Mouse (Mus musculus) gastrocnemius, postnatal 4 days (tissue): ENCODE measurements at regions not wholly inside any gene's neighbourhood (a gene's known extent, or its start where the extent isn't known, plus 50 kb on each side); places are given as distances from the start of the nearest gene placed in this dataset.

ENCODE experiments used
- DNase-seq, 2 experiments: peaks; one replicate each; pipeline ENCODE4 v3.0.0; 2021 to 2022; ENCODE audit warnings: low spot score in 2 of 2, mixed read lengths in 2 of 2

DNA sequence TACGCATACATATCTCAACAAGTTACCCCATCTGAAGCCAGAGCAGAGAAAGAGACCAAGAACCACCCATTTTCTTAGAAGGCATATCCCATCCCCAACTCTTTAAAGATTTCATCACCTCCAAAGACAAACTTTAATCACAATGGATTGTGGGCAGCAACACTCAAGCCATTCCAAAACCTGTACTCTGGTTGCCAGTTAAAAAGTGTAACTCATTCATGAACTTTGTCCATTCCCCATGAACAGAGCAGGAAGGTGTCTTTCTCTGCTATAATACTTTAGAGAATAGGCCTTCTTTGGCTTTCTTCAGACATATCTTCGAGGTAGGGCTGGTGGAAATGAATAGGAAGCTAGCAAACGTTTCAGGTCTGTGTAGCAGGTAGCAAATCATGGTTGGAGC lies 160.4 kb downstream of the Fzd1 start:
- DNase-seq, result no peak

DNA sequence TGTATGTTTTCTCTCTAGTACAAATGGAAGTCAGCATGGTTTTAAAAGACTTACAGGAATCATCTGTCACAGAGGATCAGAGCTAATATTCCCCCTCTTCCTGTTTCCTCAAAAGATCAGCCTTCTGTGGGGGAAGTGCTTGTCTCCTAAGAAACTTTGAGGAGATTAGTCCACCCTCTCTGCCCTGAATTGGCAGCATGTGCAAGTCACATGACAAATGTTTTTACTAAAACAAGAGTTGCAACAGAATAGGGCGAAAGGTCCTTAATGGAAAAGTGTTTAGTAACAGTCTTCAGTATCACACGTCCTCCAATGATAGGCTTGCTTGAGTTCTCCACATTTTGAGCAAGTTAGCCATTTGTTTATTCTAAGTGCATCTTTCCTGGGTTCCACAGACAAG lies 162.8 kb downstream of the Fzd1 start:
- DNase-seq, result no peak

DNA sequence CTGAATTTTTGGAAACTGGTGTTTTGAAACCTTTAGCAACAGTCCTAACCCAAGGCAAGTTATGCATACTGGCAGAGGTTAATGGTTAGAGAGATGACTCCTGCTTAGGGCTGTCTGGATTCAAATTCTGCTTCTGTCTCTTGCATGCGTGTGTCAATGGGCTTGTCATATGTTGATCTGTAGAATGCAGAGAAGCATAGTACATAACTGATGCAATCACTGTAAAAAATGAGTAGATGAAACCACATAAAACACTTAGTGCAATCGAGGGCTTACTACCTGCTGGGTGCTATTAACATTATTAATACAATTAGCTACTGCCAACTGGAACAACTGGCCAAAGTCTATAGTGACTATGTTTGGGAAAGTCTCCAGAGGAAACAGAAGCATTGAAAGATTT lies 163.3 kb downstream of the Fzd1 start:
- no peak for DNase-seq

DNA sequence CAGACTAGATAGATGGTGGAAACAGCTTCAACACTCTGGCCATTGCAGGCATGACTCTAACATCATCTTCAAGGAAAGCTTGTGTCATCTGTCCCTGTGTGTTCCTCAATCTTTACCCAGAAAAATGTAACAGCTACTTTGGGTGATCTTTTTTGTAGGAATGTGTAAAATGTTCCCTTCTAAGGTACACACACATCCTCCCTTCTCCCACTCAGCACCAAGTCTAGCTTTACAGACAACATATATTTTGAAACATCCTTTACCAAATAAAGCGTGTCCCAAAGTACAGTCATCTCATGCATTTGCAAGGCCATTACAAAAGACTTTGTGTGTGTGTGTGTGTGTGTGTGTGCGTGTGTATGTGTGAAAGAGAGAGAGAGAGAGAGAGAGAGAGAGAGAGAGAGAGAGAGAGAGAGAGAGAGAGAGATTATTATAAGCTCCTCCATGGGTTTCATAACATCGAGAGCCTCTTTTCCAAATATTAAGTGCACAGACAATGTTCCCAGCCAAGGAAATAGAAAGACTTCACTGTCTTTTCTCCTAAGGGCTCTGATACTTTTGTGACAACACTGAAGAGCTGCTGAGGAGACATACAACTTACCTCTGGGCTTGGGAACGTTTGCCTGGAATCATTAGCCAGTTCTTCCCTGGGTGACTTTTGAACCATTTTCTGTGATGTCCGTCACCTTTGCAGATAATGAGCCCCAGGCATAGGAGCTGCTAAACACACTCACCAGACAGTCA lies 164.0 kb downstream of the Fzd1 start:
- DNase-seq, result no peak

DNA sequence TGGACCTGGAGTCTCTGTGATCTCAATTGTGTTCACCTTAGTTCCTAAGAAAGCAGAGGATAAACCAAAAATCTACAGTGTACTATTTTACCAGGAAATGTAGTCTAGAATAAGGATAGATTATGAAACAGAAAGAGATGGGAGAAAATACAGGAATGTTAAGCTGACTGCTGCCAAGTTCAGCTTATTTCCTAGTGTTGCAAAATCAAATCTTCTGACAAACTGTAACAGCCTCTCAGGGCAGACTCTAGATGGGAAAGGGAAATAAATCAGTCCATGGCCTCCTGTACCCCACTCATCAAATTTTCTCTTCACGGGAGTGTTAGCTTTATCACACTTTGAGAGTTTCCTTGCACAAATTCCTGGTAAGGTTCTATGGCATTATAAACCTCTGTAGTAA lies 166.1 kb downstream of the Fzd1 start:
- no peak for DNase-seq

DNA sequence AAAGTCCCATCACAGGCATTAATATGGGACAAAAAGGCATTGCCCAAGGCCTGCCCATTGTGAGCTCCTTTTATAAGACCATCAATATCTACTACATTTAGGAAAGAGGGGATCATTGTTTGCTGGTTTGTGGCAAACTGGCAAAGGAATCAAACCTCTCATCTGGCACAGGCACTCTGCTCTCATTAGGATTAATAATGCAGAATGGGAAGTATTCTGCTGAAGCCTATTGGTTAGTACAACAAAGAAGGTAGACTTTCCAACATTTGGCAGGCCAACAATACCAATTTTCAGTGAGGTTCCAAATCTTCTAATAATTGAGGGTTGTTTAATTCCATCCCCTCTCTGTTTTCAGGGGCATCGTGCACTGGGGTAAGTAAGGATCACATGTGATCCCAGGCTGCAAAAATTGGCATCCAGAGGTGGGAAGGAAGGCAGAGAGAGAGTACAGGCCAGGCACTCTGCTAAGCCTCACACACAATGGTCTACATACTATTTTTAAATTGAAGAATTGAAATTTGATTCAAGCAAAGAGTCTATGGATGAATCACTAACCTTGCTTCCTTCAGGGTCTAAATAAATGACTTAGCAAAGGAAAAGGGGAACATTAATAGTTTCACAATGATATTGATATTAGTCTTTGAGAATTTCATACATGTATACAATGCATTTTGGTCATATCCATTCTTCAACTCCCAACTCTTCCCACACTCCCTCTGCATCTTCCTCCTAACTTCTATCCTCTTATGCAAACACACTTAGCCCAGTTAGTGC lies 174.9 kb downstream of the Fzd1 start:
- no peak for DNase-seq

DNA sequence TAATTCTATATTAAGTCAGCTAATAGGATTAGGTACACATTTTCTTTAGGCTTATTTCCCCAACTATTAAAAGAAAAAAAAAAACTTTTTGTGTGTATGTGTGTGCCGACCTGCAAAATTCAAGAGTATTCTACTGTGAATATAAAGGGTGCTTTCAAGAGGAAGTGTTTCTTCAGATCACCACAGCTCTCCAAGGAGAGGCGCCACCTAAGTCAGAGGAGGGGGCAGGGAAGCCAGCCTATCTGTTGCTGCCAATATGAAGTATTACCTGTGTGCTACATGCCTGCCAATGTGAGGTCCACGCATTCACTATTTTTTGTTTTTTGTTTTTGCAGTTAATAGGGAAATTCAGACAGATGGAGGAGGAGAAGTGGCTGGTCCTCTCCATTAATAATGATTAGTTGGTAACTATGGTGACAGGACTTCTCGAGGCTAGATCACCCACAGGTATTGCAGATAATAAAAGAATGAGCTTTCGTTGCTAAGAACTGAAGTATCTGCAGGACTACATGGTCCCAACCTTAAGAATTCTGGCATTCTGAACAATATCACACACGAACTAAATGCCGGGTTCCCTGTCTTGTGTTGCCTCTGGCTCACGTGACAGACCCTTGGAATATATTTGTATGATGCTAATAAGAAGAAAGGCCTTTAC lies 177.5 kb downstream of the Fzd1 start:
- DNase-seq, result no peak

DNA sequence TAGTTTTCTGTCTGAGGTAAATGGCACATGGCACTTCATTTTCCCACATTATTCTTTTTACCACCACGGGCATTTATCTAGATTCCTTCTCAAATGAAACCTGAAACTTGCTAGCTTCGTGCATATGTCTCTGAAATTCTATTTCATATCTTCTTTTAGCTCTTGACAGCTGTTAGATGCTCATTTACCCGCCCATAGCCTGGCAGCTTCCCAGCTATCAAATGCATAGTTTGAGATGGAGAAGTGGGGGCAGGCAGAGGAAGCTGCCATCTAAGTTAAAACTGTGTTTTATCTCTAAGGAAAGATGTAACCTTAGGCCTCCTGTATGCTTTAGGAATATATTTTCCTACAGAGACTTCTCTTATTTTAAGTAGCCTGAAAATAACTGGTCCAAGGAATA lies 179.0 kb downstream of the Fzd1 start:
- DNase-seq, result no peak

DNA sequence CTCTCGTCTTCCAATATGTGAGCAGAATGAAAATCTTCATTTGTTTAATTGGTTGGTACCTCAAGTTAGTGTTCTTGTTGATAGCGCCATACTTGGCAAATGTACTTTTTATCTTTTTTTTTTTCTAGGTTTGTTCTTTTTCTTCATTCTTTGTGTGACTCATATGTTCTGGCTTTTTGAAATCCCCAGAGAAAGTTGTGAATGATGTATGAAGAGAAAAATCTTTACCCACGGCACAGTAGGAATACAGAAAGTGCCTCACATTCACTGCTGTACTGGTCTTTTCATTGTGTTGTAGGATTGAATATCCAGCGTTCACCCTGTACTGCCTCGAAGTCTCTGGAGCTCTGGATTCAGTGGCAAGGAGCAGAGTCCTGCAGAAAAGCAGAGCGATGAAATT lies 180.7 kb downstream of the Fzd1 start:
- DNase-seq, result no peak

DNA sequence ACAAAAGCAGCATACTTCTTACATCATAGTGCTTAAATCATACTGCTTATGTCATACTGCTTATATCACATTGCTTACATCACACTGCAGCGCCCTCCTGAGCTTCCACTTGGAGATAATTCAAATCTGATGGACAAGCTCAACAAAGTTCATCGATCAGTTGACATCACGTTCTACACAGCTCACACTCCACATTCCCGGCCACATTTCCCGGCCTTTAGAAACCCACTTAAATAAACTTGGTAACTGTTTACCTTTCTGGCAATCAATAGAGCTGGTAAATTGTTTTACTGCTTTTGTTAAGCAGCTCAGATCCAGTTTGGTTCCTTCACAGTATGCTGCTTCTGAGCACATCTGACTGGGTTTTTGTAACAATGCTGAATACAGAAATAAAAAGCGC lies 194.0 kb downstream of the Fzd1 start:
- DNase-seq, result no peak

DNA sequence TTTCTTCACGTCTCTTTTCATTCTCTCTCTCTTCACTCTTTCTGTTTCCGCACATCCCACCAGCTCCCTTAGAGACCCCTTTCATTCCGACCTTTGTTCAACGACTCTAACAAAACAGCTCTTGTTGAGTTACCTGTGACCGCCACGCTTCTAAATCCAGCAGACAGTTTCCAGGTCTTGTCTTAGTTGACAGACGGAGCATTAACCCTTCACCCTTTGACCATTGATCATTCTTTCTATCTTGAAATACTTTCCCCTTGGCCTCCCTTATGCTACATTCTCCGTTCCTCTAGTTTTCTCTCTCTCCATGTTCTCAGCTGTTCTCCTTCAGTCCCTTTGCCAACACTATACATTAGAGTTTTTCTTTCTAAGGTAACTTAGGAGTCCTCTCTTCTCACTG lies 196.2 kb downstream of the Fzd1 start:
- DNase-seq, result no peak

DNA sequence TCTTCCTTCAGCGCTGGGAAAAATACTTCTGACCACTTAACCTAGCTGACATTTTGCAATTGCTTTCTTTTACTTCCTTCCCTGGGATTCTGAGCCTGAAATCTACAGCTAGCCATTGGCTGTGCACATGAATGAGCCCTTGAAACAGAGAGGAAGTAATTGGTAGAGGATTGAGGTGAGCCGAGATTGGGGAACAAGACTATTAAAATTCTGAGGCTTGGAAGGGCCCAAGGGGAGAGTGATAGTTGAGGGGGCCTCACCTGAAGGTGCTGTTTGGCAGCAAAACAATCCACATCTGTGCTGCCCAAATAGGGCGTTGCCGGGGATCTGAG lies 196.7 kb downstream of the Fzd1 start:
- DNase-seq, result no peak

DNA sequence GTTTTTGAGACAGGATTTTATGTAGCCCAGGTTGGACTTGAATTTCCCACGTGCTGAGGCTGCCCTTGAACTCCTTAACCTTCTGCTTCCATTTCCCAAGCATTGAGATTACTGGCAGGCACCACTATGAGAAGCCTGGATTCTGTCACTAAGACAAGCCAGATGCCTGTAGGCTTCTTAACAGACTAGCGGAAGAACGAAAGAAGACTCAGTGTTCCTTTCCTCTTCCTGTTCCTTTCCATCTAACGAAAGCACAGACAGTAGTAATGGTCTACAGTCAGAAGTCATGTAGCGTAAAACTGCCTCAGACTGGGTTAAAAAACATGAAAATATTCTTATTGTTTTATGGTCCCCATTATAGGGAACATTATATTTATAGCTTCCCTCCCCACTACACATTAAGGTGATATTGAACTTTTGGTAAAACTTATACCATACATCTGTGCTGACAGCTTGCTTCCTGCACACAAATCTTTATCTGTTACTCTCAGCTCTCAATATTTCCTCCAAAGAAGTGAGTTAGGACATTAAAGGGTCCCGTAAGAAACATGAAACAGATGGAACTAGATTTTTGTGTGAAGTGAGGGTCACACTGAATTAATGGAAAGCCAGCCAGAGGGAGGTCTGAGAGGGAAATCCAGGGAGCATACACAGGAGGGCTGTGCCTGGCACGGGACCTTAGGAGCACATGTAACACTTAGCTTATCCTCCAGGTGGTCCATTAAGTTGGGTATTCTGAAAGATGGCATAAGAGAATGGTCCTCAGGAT lies 197.3 kb downstream of the Fzd1 start:
- no peak for DNase-seq

DNA sequence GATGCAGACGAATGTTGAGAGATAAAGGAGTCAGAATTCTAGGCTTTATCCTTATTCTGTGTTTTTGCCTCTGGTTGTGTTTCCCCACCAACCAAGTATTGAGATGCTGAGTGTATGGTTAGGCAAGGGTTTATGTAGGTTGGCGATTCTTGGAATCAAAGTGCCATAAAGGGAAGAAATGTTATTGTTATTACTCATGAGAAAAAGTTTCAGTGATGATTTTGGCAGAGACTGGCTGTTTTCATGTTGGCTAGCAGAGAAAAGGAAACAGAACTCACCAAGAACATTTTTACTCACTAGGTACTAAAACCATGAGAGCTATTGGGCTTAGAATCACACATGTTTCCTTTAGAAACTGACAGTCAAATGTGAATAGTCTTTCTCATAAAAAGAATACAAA lies 202.9 kb downstream of the Fzd1 start:
- DNase-seq, result no peak

DNA sequence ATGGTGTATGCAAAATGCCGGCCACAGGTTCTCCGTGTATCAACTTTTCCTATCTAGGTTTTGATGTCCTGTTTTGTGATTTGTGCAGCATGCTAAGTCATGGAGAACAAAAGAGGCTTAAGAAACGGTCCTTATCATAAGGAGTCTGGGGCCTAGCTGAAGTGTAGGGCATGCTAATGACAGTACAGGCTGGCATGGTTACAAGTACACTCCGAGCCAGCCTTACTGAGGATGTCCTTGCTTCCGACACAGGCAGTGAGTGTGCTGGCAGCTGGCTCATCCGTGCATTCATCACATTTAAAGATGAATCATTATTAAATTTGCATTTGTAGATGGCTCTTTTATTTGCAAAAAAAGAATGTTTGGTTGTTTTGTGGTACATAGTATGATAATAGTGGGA lies 219.3 kb downstream of the Fzd1 start:
- DNase-seq, result no peak

DNA sequence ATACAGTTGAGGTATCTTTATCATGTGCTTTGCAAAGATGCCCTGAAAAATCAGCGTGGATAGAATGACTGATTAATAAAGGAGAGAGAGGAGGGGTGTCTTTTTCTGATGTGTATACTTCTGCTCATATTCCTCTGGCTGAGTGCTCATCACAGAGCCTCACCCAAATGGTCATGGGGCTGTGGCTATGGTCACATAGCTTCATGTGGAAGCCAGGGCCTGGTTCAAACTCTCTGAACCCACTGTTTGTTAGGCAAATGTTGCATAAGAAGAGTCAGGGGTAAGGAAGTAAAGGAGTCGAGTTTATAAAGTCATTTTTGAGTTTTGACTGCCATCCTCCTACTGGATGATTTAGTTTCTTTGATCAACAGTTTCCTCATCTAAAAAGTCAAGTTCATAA lies 221.0 kb downstream of the Fzd1 start:
- no peak for DNase-seq

DNA sequence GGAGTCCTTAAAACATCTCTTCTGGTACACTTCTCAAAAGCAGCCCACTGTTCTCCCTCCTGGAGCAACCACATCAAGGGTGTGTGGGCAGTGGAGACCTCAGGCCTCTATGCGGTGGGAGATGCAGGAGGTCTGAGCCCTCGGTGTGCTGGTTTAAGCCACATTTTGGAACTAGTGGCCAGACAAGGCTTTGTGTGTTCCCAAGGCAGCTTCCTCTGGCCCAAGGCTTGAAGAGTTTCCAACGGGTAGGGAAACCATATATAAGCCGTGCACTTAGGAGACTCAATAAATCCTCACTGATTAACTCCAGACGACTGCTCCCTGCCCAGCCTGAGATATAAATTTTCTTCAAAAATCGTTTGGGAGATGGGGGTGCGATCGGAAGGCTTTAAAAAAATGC lies 221.9 kb downstream of the Fzd1 start:
- no peak for DNase-seq

DNA sequence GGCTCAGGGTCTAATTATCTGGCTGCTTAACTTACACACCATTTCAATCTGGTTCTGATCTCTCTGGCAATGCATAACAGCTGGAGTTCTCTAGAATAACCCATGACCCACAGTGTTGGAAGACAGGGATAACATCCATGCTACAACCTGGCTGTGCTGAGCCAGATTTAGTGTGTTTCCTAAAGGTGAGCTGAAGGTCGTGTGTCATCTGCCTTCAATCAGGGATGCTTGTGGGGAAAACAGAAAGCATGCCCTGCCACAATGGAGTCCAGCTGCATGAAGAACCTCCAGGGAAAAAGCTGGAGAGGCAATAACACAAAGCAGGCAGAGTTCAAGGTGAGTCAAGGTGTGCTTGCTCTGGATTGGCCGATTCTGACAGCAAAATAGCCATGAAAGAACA lies 223.3 kb downstream of the Fzd1 start:
- no peak for DNase-seq

DNA sequence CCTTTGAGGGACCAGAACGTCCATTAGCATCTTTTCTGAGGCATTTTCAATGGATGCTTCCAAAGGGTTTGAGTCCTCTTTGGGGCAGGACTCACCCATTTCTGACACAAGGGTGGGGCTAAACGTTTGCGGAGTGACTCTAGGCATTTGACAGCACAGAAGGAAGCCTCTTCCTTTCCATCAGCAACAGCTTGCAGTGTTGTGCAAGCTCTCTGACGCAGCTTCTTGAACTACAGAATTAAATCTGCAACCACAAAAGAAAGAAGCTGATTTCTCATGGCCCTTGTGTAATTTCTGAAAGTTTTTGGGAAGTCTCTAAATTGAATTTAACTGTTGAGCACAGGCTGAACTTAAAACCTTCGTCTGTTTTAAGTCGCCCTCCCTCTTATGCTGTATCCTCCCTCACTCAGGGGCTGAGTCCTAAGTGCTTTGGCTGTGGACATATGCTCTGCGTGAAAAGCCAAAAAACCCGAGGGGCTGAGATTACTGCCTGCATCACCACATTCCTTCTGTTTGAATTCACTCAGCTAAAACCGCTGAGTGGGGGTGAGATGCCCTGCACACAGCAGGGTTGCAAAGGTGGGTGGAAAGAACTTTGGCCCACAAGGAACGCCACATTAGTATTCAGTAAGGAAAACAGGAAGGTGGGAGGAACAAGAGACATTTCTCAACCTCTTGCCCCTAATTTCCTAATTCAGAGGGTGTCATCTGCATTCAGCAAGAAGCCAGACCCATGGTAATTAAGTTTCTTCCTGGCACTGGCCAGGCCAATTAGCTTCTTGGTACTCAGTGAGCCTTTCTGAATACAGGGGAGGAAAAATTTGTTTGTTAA lies 227.4 kb downstream of the Fzd1 start:
- no peak for DNase-seq

DNA sequence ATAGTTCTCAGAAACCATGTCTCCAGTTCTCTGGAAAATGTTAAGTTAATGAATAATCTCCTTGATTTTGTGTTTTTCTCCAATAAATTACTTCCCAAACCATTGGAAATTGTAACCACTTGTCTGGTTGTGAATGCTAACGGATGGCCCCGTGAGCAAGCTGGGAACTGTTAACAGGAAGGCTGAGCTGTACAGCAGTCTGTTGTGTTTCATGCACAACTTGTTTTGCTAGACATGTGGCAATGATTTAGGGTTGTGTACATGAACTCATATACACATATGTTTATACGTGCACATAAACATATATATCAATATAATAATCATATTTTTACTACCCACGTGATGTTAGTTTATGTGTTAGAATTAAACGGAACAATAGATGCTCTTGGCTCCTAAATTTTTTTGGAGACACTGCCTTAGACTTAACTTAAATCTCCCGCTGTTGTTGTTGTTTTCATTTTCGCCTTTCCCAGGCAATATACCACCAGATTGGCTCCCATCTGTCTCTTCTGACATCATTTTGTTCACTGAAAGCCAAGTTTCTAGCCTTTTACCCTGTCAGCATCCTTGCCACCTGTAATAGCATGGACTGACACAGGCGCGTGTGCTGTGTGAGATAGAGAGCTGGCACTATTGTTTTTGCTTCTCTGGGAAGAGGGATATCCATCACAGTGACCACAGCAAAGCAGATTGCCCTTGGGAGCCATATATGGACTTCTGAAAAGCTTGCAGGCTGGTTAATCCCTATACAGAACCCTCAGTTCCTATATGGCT lies 231.6 kb downstream of the Fzd1 start:
- DNase-seq, result no peak
